Mouse (Mus musculus) erythroblast, embryonic 14.5 days (primary cell): ENCODE data around the gene Nat14. TPM values are rescaled to one million over a fixed set of nuclear protein-coding genes. Genes with fewer than 3 reads are reported as not detected.

Experiments
- H3K27me3 ChIP-seq: 2 replicates; pipeline ENCODE4 v1.6.1; 2012; ENCODE audit warnings: inconsistent platforms; ENCODE audit not compliant: control insufficient read depth
- H3K36me3 ChIP-seq: 2 replicates; pipeline ENCODE4 v1.6.1; 2012; ENCODE audit warnings: mild to moderate bottlenecking, inconsistent platforms; ENCODE audit not compliant: control insufficient read depth
- H3K4me1 ChIP-seq: 2 replicates; pipeline ENCODE4 v1.6.1; 2012; ENCODE audit warnings: inconsistent platforms; ENCODE audit not compliant: control insufficient read depth
- H3K4me3 ChIP-seq: replicated peaks from 2 replicates; pipeline ENCODE3; 2012; ENCODE audit warnings: moderate library complexity, mild to moderate bottlenecking, inconsistent platforms
- H3K9me3 ChIP-seq: 2 replicates; pipeline ENCODE4 v1.6.1; 2012; ENCODE audit warnings: low read length, inconsistent platforms, mixed read lengths; ENCODE audit not compliant: control insufficient read depth
- GATA1 ChIP-seq: IDR thresholded peaks from 2 replicates; pipeline ENCODE4 v1.6.1; 2012; ENCODE audit warnings: low read length, inconsistent platforms, mixed read lengths
- TAL1 ChIP-seq: IDR thresholded peaks from 3 replicates; pipeline ENCODE4 v1.6.1; 2012; ENCODE audit warnings: low read length, inconsistent platforms, mixed read lengths
- polyA plus RNA-seq: library from polyadenylated mRNA; stranded (reverse); fragments of >175 nt; gene quantifications from 2 replicates; pipeline ENCODE4 v1.2.3, GENCODE M21; 2012

Nat14 gene
- polyA plus RNA-seq, 1 experiment = 0.51 TPM

DNA sequence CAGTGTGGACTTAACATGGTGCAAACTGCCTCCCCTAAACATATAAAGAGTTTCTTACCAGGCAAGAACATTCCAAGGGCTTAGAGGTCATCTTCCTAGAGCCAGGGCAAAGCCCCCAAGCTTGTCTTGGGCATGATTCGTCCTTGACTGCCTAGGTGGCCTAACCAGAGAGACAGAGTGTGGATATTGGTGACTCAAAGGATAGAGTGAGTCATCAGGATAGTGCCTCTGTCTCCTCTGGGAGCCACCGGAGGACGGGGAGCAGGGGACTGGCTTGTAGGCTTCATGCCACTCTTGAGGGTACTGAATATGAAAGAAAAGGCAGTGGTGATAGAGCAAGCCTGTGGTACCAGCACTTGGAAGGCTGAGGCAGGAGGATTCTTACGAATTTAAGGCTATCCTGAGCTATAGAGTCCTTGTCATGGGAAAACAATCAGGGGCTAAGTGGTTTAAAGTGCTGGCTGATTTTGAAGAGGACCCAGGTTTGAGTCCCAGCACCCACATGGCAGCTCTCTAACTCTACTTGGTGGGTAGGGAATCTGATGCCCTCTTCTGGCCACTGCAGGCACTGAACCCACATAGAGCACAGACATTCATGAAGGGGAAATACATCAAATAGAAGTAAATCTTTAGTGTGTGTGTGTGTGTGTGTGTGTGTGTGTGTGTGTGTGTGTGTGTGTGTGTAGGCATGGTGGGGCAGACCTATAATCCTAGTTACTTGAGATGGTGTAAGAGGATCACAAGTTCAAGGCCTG lies 12.5 kb downstream of the Nat14 start:
- TF ChIP-seq TAL1 (no peak), GATA1 (no peak)
- Histone ChIP-seq H3K27me3 (no peaks in the 10 kb centered on the region), H3K4me1 (no peaks in the 10 kb centered on the region), H3K4me3 (no peak overlapping the region), H3K36me3 (no peaks in the 10 kb centered on the region), H3K9me3 (peaks cover 4% of the 10 kb centered on the region)

DNA sequence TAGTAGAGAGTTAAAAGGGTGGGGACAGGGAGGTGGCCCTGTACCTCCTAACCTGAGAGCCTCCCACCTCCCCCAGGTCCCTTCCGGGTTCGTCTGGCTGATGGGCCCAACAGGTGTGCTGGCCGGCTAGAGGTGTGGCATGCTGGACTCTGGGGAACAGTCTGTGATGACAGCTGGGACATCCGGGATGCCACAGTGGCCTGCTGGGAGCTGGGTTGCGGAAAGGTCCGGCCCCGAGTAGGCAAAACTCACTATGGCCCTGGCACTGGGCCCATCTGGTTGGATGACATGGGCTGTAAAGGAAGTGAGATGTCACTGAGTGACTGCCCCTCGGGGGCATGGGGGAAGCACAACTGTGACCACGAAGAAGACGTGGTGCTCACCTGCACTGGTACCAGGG lies 15.0 kb downstream of the Nat14 start:
- H3K4me3 ChIP-seq = no peak overlapping the region
- H3K27me3 ChIP-seq = no peaks in the 10 kb centered on the region
- no peaks in the 10 kb centered on the region for H3K4me1 ChIP-seq
- TF ChIP-seq GATA1 = no peak
- no peak for TF ChIP-seq TAL1
- H3K9me3 ChIP-seq = peaks cover 4% of the 10 kb centered on the region
- H3K36me3 ChIP-seq = no peaks in the 10 kb centered on the region

DNA sequence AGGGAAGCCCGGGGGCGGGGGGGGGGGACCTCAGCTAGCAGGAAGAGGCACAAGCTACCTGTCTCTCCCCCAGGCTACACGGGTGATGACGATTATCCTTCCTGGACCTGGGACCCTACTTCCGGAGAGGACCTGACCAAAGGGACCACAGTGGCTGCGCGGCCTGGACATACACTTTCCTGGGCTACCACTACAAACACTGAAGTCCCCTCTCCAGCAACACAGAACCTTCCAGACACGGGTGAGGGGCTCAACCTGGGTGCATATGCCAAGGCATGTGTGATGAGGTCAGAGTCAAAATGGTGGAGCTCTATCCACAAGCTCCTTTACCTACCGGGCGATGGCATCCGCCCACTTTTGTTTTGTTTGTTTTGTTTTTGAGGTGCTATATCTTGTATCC lies 15.6 kb downstream of the Nat14 start:
- H3K36me3 ChIP-seq = no peaks in the 10 kb centered on the region
- no peaks in the 10 kb centered on the region for H3K27me3 ChIP-seq
- TF ChIP-seq TAL1 (no peak), GATA1 (no peak)
- H3K4me1 ChIP-seq = no peaks in the 10 kb centered on the region
- H3K9me3 ChIP-seq = peaks cover 4% of the 10 kb centered on the region
- no peak overlapping the region for H3K4me3 ChIP-seq

DNA sequence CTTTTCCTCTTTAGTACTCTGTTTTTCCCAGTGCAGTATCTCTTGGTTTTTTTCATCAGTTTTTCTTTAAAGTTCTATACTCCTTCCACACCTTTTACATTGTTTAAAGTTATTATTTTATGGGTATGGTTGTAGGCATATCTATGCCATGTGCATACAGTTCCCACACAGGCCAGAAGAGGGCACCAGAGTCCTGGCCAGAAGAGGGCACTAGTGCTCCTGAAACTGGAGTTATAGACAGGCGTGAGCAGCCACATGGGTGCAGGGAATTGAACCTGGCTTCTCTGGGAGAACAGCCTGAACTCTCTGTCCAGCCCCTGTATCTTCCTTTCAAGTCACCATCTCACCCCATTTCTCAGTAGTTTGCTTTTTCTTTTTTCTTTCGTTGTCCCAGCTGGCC lies 16.6 kb downstream of the Nat14 start:
- H3K4me1 ChIP-seq = peaks cover 3% of the 10 kb centered on the region; the same call in 1 of the 2 replicates
- H3K4me3 ChIP-seq = no peak overlapping the region
- H3K36me3 ChIP-seq = no peaks in the 10 kb centered on the region
- peaks cover 4% of the 10 kb centered on the region for H3K9me3 ChIP-seq
- H3K27me3 ChIP-seq = no peaks in the 10 kb centered on the region
- TF ChIP-seq TAL1 (no peak), GATA1 (no peak)

DNA sequence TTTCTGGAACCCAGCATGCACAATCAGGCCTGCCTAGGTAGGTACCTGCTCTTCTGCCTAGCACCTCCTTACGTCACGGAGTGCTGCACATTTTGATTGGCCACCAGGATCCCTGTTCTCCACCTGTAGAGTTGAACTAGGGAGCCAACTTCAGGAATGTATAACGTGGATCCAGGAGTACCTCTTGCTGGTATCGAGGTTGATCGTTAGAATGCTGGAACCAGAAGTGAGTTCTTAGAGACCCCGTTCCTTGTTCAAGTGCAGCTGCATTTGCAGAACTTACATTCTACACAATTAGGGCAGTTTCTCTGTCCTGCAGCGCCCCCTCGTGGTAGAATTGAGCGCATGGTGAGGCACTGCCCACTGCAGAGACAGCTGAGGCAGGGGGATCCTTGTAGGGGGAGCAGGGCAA lies 18.2 kb downstream of the Nat14 start:
- Histone ChIP-seq H3K4me3 (no peak overlapping the region), H3K36me3 (no peaks in the 10 kb centered on the region), H3K9me3 (no peaks in the 10 kb centered on the region), H3K4me1 (peaks cover 5% of the 10 kb centered on the region; the same call in 1 of the 2 replicates), H3K27me3 (no peaks in the 10 kb centered on the region)
- TF ChIP-seq TAL1 (no peak), GATA1 (no peak)

DNA sequence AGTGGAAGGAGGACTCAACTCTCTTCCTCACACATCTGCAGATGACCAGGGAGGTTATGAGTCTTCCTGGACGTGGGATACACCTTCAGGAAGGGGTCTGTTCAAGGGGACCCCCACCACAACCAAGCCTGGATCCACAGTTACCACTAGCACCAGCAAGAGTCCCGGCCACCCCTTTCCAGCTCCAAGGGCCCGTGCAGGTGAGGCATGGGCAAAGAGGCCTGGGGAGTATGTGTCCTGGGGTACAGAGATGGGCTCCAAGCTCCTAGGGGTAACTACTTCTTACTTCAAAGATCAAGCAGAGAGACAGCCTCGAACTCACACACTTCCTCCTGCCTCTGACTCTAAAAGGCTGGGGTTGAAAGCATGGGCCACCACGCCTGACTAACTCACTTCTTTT lies 20.8 kb downstream of the Nat14 start:
- H3K4me1 ChIP-seq = peaks cover 5% of the 10 kb centered on the region; the same call in 1 of the 2 replicates
- no peaks in the 10 kb centered on the region for H3K36me3 ChIP-seq
- TF ChIP-seq TAL1 (no peak), GATA1 (no peak)
- H3K9me3 ChIP-seq = no peaks in the 10 kb centered on the region
- no peak overlapping the region for H3K4me3 ChIP-seq
- no peaks in the 10 kb centered on the region for H3K27me3 ChIP-seq

DNA sequence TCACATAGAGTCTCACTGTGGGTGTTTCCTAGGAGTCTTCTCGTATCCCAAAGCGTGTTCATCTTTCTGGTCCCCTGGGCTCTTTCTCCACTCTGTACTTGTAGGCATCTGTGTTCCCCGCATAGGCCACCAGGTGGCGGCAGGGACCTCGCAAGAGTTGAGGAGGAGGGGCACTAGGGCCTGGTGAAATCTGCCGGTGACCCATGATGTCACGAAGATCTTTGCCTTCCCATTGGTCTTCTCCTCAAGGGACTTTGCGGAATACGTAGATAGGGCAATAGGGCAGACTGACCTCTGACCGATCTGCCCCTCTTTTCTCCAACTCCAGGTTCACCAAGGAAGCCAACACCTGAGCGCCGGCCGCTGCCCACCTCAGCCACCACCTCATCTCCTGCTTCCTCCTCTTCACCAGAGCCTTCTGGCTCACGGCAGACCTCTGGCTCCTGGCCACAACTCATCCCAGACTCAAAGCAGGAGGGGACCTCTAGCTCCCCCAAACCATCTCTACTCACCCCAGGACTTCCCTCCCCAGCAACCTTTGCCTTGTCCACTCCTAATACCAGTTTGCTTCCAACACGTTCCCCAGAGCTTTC lies 21.5 kb downstream of the Nat14 start:
- TF ChIP-seq GATA1 (no peak), TAL1 (no peak)
- Histone ChIP-seq H3K27me3 (no peaks in the 10 kb centered on the region), H3K9me3 (no peaks in the 10 kb centered on the region), H3K36me3 (no peaks in the 10 kb centered on the region), H3K4me3 (peak overlapping the region; percentile 35), H3K4me1 (peaks cover 5% of the 10 kb centered on the region; the same call in 1 of the 2 replicates)

DNA sequence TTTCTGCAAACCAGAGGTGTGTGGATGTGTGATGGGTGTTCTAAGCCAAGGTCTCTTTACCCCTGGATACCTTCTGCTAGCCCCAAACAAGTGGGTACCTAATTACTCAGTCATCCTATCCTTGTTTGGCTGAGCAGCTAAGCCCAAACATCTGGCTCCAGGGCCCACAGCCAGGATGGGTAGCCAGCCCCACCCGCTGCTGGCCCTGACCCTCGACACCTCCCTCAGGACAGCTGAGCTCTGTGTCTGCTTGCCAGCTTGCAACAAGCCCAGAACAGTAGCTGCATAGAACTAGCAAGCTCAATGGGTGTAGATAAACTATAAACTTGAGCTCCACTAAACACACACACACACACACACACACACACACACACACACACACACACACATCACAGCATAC lies 26.0 kb downstream of the Nat14 start:
- Histone ChIP-seq H3K27me3 (no peaks in the 10 kb centered on the region), H3K4me3 (no peak overlapping the region), H3K9me3 (peaks cover 5% of the 10 kb centered on the region), H3K36me3 (no peaks in the 10 kb centered on the region), H3K4me1 (peaks cover 5% of the 10 kb centered on the region; the same call in 1 of the 2 replicates)
- no peak for TF ChIP-seq GATA1
- no peak for TF ChIP-seq TAL1

DNA sequence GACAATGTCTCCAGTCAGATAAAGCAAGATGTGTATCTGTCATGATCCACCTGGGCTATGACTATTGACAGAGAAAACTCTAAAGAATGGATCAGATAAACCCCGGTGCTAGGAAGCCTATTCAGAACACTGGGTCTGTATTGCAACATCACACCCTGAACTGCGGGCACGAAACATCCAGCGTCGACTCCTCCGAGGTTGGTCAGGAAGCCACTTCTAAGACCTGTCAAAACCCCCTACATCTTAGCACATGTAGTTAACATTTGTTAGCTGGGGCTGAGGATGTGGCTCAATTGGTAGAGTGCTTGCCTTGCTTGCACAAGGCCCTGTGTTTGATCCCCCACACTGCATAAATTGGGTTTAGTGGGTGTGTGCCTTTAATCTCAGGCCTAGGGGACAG lies 26.6 kb downstream of the Nat14 start:
- TF ChIP-seq GATA1 = no peak
- TF ChIP-seq TAL1 = no peak
- H3K9me3 ChIP-seq = peaks cover 8% of the 10 kb centered on the region
- no peaks in the 10 kb centered on the region for H3K27me3 ChIP-seq
- no peaks in the 10 kb centered on the region for H3K36me3 ChIP-seq
- peaks cover 3% of the 10 kb centered on the region; the same call in 1 of the 2 replicates for H3K4me1 ChIP-seq
- no peak overlapping the region for H3K4me3 ChIP-seq
